ENCODE assay signal across 9 mouse cellular contexts in the genomic region with DNA sequence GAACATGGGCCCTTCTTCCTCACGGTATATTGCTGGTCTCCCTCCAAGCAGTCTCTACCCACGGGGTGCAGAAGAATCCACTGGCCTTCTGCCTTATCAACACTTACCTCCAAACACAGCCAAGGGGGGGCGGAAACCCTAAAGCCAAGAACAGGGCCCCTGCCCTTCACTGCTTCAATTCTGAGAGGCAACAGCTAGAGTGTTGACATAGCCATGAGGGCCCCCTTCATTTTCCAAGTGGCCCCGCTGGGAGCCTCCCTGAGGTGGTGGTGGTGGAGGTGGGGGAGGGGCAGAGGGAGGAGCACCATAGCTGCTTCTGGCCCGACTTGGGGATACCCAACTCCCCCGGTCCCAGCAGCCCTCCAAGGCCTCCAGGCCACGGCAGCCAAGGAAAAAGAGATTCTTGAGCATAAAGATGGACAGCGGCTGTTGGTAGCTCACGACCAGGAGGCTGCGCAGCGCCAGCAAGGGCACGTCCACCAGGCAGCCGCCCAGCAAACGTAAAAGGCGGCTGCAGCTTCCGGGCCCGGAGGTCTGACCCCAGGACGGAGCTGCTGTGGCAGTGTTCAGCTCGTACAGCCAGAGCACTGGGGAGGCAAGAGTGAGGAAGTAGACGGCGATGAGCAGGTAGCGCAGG. TPM values are rescaled to one million over a fixed set of nuclear protein-coding genes. Genes with fewer than 3 reads are reported as not detected.
DNase-seq lines count a peak whose midpoint lies in the region; ATAC-seq lines count a peak whose summit lies in the region.
"Had no signal": no experiment of that assay in that cellular context is flagged by ENCODE, and none has a peak within 500 bp of the region (broad histone marks: within the 10 kb centered on the region; RNA-seq: fewer than 3 reads in every experiment).

No protein-coding gene starts in this region.

- no peaks in the 10 kb centered on the region for H3K36me3 ChIP-seq in heart, embryonic 11.5 days (ENCODE audit: control insufficient read depth, insufficient read depth, low read length)

- no peak overlapping the region for H3K9ac ChIP-seq in heart, embryonic 11.5 days (ENCODE audit: low read depth, low read length)

- H3K9me3 ChIP-seq in heart, embryonic 11.5 days (replicated peaks; ENCODE audit: control insufficient read depth, low read length): no peaks in the 10 kb centered on the region

- H3K27ac ChIP-seq in heart, embryonic 11.5 days (ENCODE audit: low read depth, low read length): no peak overlapping the region
- no peak overlapping the region for H3K27ac ChIP-seq in brown adipose tissue, adult 24 weeks (replicated peaks; ENCODE audit: low read depth, low read length)

- H3K4me2 ChIP-seq in heart, embryonic 11.5 days: peak overlapping the region; percentile 100

- H3K4me1 ChIP-seq in heart, embryonic 11.5 days (ENCODE audit: control insufficient read depth, insufficient read depth, low read length): peaks cover 19% of the 10 kb centered on the region
- H3K4me1 ChIP-seq in brown adipose tissue, adult 24 weeks (ENCODE audit: control insufficient read depth, insufficient read depth, insufficient read length, low read length): no peaks in the 10 kb centered on the region

- DNase-seq in heart, postnatal 4 days: no peak
- no peak for DNase-seq in ovary, postnatal 10 days (ENCODE audit: low spot score)
- DNase-seq in frontal cortex, adult 2 months (ENCODE audit: extremely low spot score in 1 of 2, low spot score in 1 of 2): no peak
- DNase-seq: right cerebral cortex, adult 18-20 months had no signal

- peaks cover 46% of the 10 kb centered on the region for H3K27me3 ChIP-seq in heart, embryonic 11.5 days (ENCODE audit: control insufficient read depth, insufficient read depth, low read length)

- peak overlapping the region; percentile 76 for H3K4me3 ChIP-seq in heart, embryonic 11.5 days (ENCODE audit: low read depth, low read length)
- 0 out of 2 replicates have a peak overlapping the region, but pooled peaks have one; percentile 54 for H3K4me3 ChIP-seq in brown adipose tissue, adult 24 weeks (ENCODE audit: insufficient read depth, low read depth, low read length)

- no peak; the same call in 1 of the 2 replicates for ATAC-seq in heart, embryonic 11.5 days (replicated peaks; ENCODE audit: insufficient number of reproducible peaks, low FRiP score, low TSS enrichment)
- ATAC-seq in inflammation-experienced regulatory T-cells, adult 6 months: peak; percentile 39
- peak; percentile 25; the same call in 1 of the 2 replicates for ATAC-seq in megakaryocyte, adult 5-6 weeks (ENCODE audit: poor library complexity, severe bottlenecking)
- no peak for ATAC-seq in megakaryocyte progenitor cell, adult 5-6 weeks (replicated peaks; ENCODE audit: poor library complexity)

- WGBS in heart, embryonic 11.5 days (ENCODE audit: insufficient replicate concordance): 8% methylated on average over 22 of the region's 22 CpGs

RNA-seq across cellular contexts. Expression of a gene that starts 1.6 kb away (rescaled TPM):
- 0.04 and 0.09 TPM in 2 replicates for polyA plus RNA-seq in heart, embryonic 11.5 days (2014; fragmentation: Nextera tagmentation; extraction: Ambion mirVana)
- total RNA-seq in heart, postnatal 4 days (2021): under 1 TPM; 0.05 to 0.07 TPM
- polyA plus RNA-seq in brown adipose tissue, adult 24 weeks (2012; ENCODE audit: insufficient read depth, insufficient read length, missing spikeins): not detected in 2 replicates
- polyA plus RNA-seq in inflammation-experienced regulatory T-cells, adult 6 months (2017; shearing (Covaris generic)): under 1 TPM in 2 of 3 experiments, not detected in 1; 0.41 to 0.56 TPM
- total RNA-seq in megakaryocyte, adult 5-6 weeks (2015): 0.05 TPM in 1 of 2 replicates, not detected in the other
- total RNA-seq in megakaryocyte, adult 5-6 weeks (2017): not detected in 2 replicates
- total RNA-seq in megakaryocyte progenitor cell, adult 5-6 weeks (2015): 0.10 TPM in 1 of 2 replicates, not detected in the other
- total RNA-seq in megakaryocyte progenitor cell, adult 5-6 weeks (2017): 0.08 TPM in 1 of 2 replicates, not detected in the other
- polyA plus RNA-seq in frontal cortex, adult 2 months (2012; rRNA removed): 28.7 and 31.8 TPM in 2 replicates

RNA-seq across cellular contexts. Expression of a gene that starts 28.9 kb away (rescaled TPM):
- polyA plus RNA-seq in heart, embryonic 11.5 days (2014; fragmentation: Nextera tagmentation; extraction: Ambion mirVana): 1.9 and 4.2 TPM in 2 replicates
- 1 to 10 TPM; 3.1 to 5.1 TPM for total RNA-seq in heart, postnatal 4 days (2021)
- 2.0 and 2.2 TPM in 2 replicates for polyA plus RNA-seq in brown adipose tissue, adult 24 weeks (2012; ENCODE audit: insufficient read depth, insufficient read length, missing spikeins)
- polyA plus RNA-seq in inflammation-experienced regulatory T-cells, adult 6 months (2017; shearing (Covaris generic)): 10 to 100 TPM in 2 of 3 experiments, 1 to 10 TPM in 1; 9.7 to 27.4 (median 25.2) TPM
- total RNA-seq in megakaryocyte, adult 5-6 weeks (2015): 93.8 and 108 TPM in 2 replicates
- total RNA-seq in megakaryocyte, adult 5-6 weeks (2017): 76.6 and 79.8 TPM in 2 replicates
- total RNA-seq in megakaryocyte progenitor cell, adult 5-6 weeks (2015): 23.1 and 30.3 TPM in 2 replicates
- 19.8 and 25.9 TPM in 2 replicates for total RNA-seq in megakaryocyte progenitor cell, adult 5-6 weeks (2017)
- polyA plus RNA-seq in frontal cortex, adult 2 months (2012; rRNA removed): 10.1 and 13.2 TPM in 2 replicates

RNA-seq across cellular contexts. Expression of a gene that starts 39.1 kb away (rescaled TPM):
- polyA plus RNA-seq in heart, embryonic 11.5 days (2014; fragmentation: Nextera tagmentation; extraction: Ambion mirVana): 13.2 and 17.5 TPM in 2 replicates
- 10 to 100 TPM; 15.2 to 17.6 TPM for total RNA-seq in heart, postnatal 4 days (2021)
- polyA plus RNA-seq in brown adipose tissue, adult 24 weeks (2012; ENCODE audit: insufficient read depth, insufficient read length, missing spikeins): 10.5 and 11.9 TPM in 2 replicates
- 10 to 100 TPM; 24.6 to 38.9 (median 33.1) TPM for polyA plus RNA-seq in inflammation-experienced regulatory T-cells, adult 6 months (2017; shearing (Covaris generic))
- 4.4 and 6.6 TPM in 2 replicates for total RNA-seq in megakaryocyte, adult 5-6 weeks (2015)
- total RNA-seq in megakaryocyte, adult 5-6 weeks (2017): 9.4 and 11.0 TPM in 2 replicates
- 4.3 TPM in 2 replicates for total RNA-seq in megakaryocyte progenitor cell, adult 5-6 weeks (2015)
- 4.7 and 7.6 TPM in 2 replicates for total RNA-seq in megakaryocyte progenitor cell, adult 5-6 weeks (2017)
- polyA plus RNA-seq in frontal cortex, adult 2 months (2012; rRNA removed): 43.0 and 48.3 TPM in 2 replicates

Comparison
In these comparisons a context has a peak if more than half of its experiments do, and no peak if none do; other contexts are left out.
1. ATAC-seq: peak in inflammation-experienced regulatory T-cells, adult 6 months (single experiment) and megakaryocyte, adult 5-6 weeks (single experiment); none in heart, embryonic 11.5 days (single experiment) and megakaryocyte progenitor cell, adult 5-6 weeks (single experiment).
2. RNA of a gene that starts 1.6 kb away (polyA plus RNA-seq): 28.7 to 31.8 TPM in frontal cortex, adult 2 months; 0.41 to 0.56 TPM in inflammation-experienced regulatory T-cells, adult 6 months, 0.04 to 0.09 TPM in heart, embryonic 11.5 days and not detected in brown adipose tissue, adult 24 weeks; every median in the first group is over 10 times any median in the second.